Mouse (Mus musculus) embryonic fibroblast, embryonic 13.5 days (primary cell): ENCODE measurements around the gene Rars2.

Experiments used
- CTCF ChIP-seq: IDR thresholded peaks from 2 replicates; pipeline ENCODE4 v1.5.1; 2011; ENCODE audit warnings: mild to moderate bottlenecking, control low read depth, low read length, moderate library complexity, borderline replicate concordance; ENCODE audit not compliant: insufficient read depth
- POLR2A ChIP-seq: IDR thresholded peaks from 2 replicates; pipeline ENCODE4 v1.6.1; 2011; ENCODE audit warnings: low read depth, mild to moderate bottlenecking, control low read depth, low read length, moderate library complexity

GRCm38 (mm10) chr4:34572876-34573275, 41.9 kb upstream of the Rars2 start:
- TF ChIP-seq CTCF = no peak
- no peak for TF ChIP-seq POLR2A
